Mouse (Mus musculus) cerebellum, adult 18-20 months (tissue): ENCODE results near the gene Eif2d.
"Not testable (repeated sequence)": the region's sequence is repeated elsewhere in the genome, so short reads cannot be mapped to it uniquely, and the experiment has no call there.

ENCODE experiments used
- DNase-seq, 2 experiments: peaks; one replicate each; pipeline ENCODE4 v3.0.0; 2021

Gene Eif2d

GRCm38 (mm10) chr1:131141449-131141848 is 11.5 kb upstream of the Eif2d start:
- DNase-seq, result no peak

- no peak for DNase-seq
These were observed 10.5 kb upstream of the Eif2d start for GRCm38 (mm10) chr1:131142472-131142871.

- not testable (repeated sequence) for DNase-seq
These were observed 7.8 kb upstream of the Eif2d start for GRCm38 (mm10) chr1:131145222-131145621.

GRCm38 (mm10) chr1:131146181-131146614 is 6.8 kb upstream of the Eif2d start:
- DNase-seq, result no peak

GRCm38 (mm10) chr1:131149496-131149895 is 3.5 kb upstream of the Eif2d start:
- DNase-seq, result no peak

- DNase-seq, result peak; percentile 39 to 53
These were observed 2.5 kb downstream of the Eif2d start for GRCm38 (mm10) chr1:131155456-131155855.

GRCm38 (mm10) chr1:131159573-131160327 is 6.8 kb downstream of the Eif2d start:
- DNase-seq, result not testable (repeated sequence)

- no peak for DNase-seq
These were observed 8.1 kb downstream of the Eif2d start for GRCm38 (mm10) chr1:131161091-131161490.

- no peak for DNase-seq
These were observed 11.4 kb downstream of the Eif2d start for GRCm38 (mm10) chr1:131164427-131164826.

GRCm38 (mm10) chr1:131167612-131168011 is 14.6 kb downstream of the Eif2d start:
- DNase-seq, result no peak

- DNase-seq, result no peak
These were observed 20.0 kb downstream of the Eif2d start for GRCm38 (mm10) chr1:131173001-131173400.

- no peak for DNase-seq
These were observed 20.8 kb downstream of the Eif2d start for GRCm38 (mm10) chr1:131173809-131174208.

- DNase-seq, result peak; percentile 24 to 26
These were observed 21.4 kb downstream of the Eif2d start for GRCm38 (mm10) chr1:131174299-131174861.

- no peak for DNase-seq
These were observed 22.2 kb downstream of the Eif2d start for GRCm38 (mm10) chr1:131175189-131175588.

- DNase-seq, result no peak
These were observed 22.8 kb downstream of the Eif2d start for GRCm38 (mm10) chr1:131175819-131176218.

GRCm38 (mm10) chr1:131177249-131177648 is 24.3 kb downstream of the Eif2d start:
- no peak for DNase-seq

- no peak for DNase-seq
These were observed 25.1 kb downstream of the Eif2d start for GRCm38 (mm10) chr1:131178083-131178482.

- no peak for DNase-seq
These were observed 27.4 kb downstream of the Eif2d start for GRCm38 (mm10) chr1:131180386-131180785.

- DNase-seq, result peak; percentile 75 to 81
These were observed 28.9 kb downstream of the Eif2d start for GRCm38 (mm10) chr1:131181642-131182527.

- no peak for DNase-seq
These were observed 30.2 kb downstream of the Eif2d start for GRCm38 (mm10) chr1:131183201-131183600.

- peak in 1 of 2 experiments; percentile 30 for DNase-seq
These were observed 31.4 kb downstream of the Eif2d start for GRCm38 (mm10) chr1:131184253-131184955.

- DNase-seq, result no peak
These were observed 32.1 kb downstream of the Eif2d start for GRCm38 (mm10) chr1:131184956-131185660.
